Mouse (Mus musculus): ENCODE results near the gene Dpf2. TPM values are rescaled to one million over a fixed set of nuclear protein-coding genes. Genes with fewer than 3 reads are reported as not detected.

Gene Dpf2
- total and polyA plus RNA-seq, 3 experiments, result 25.0 to 115 (median 36.7) TPM

- Histone ChIP-seq H3K4me1 (ENCODE audit: control insufficient read depth in 1 of 2, insufficient read depth in 2 of 2) (peaks cover 2 to 21% of the 10 kb centered on the region in 2 experiments; a peak in 2 of 4 replicates), H3K27me3 (replicated peaks) (no peaks in the 10 kb centered on the region), H3K4me2 (ENCODE audit: insufficient read depth, low read depth, poor library complexity, severe bottlenecking) (peak overlapping the region; percentile 45), H3K9ac (ENCODE audit: insufficient read depth, low read depth) (peak overlapping the region; percentile 75), H3K9me3 (replicated peaks; ENCODE audit: low read length) (no peaks in the 10 kb centered on the region), H3K4me3 (replicated peaks in 1 of 3; ENCODE audit: low read depth in 2 of 3, low read length in 2 of 3, poor library complexity in 1 of 3) (peak overlapping the region in 2 of 3 experiments; percentile 40 to 49), H3K27ac (ENCODE audit: insufficient read depth, low read depth) (no peak overlapping the region), H3K36me3 (replicated peaks in 1 of 2; ENCODE audit: control insufficient read depth in 1 of 2, insufficient read depth in 1 of 2, low read length in 1 of 2) (peaks cover 15 to 59% of the 10 kb centered on the region in 2 experiments), H3K79me2 (replicated peaks; ENCODE audit: control insufficient read depth, extremely low read depth, insufficient read depth, poor library complexity, severe bottlenecking) (no peaks in the 10 kb centered on the region)
- no peak for DNase-seq (ENCODE audit: extremely low read depth)
- dilution Hi-C loops (cut with MboI; ENCODE audit: extremely low pct_ligation_motif_present, extremely low pct_unique_long_range_greater_than_20kb, low sequenced_read_pairs), result no loop called here
- in situ Hi-C loops (cut with MboI; ENCODE audit: low pct_ligation_motif_present, low pct_unique_long_range_greater_than_20kb, low sequenced_read_pairs), result no loop called here
- TF ChIP-seq POLR2A (IDR thresholded peaks at IDR 0.05; ENCODE audit: low read depth, low read length), result no peak
- no peak for TF ChIP-seq HCFC1 (IDR thresholded peaks at IDR 0.05; ENCODE audit: low read depth, low read length)
- TF ChIP-seq RCOR1 (conservative IDR thresholded peaks at IDR 0.05; ENCODE audit: low read depth, low read length), result no peak
- TF ChIP-seq JUN (IDR thresholded peaks at IDR 0.05; ENCODE audit: insufficient read depth, low read depth, low read length), result no peak
- TF ChIP-seq ZC3H11A (IDR thresholded peaks at IDR 0.05; ENCODE audit: low read depth, low read length), result no peak
- no peak for TF ChIP-seq POLR2AphosphoS2 (IDR thresholded peaks at IDR 0.05; ENCODE audit: low read depth, low read length)
- TF ChIP-seq BHLHE40 (IDR thresholded peaks at IDR 0.05; ENCODE audit: low read depth, low read length), result no peak
- no peak for TF ChIP-seq MEF2A (IDR thresholded peaks at IDR 0.05; ENCODE audit: borderline replicate concordance, low read depth, low read length)
- no peak for TF ChIP-seq ZKSCAN1 (IDR thresholded peaks at IDR 0.05; ENCODE audit: borderline replicate concordance, low read depth, low read length)
- TF ChIP-seq ZNF384 (IDR thresholded peaks at IDR 0.05; ENCODE audit: low read depth, low read length), result no peak
- TF ChIP-seq MAX (IDR thresholded peaks at IDR 0.05; ENCODE audit: low read length), result no peak
- TF ChIP-seq TBP (conservative IDR thresholded peaks at IDR 0.05; ENCODE audit: low read depth, low read length), result no peak
- no peak for TF ChIP-seq TCF12 (IDR thresholded peaks at IDR 0.05; ENCODE audit: low read depth, low read length)
- no peak for TF ChIP-seq USF2 (conservative IDR thresholded peaks at IDR 0.05; ENCODE audit: low read depth, low read length)
- no peak for TF ChIP-seq CHD1 (IDR thresholded peaks at IDR 0.05; ENCODE audit: low read depth, low read length)
- TF ChIP-seq E2F4 (IDR thresholded peaks at IDR 0.05; ENCODE audit: insufficient replicate concordance, low read depth, low read length), result no peak
- no peak for TF ChIP-seq RAD21 (IDR thresholded peaks at IDR 0.05; ENCODE audit: low read depth, low read length)
- TF ChIP-seq ELF1 (IDR thresholded peaks at IDR 0.05; ENCODE audit: low read depth, low read length), result no peak
- no peak for TF ChIP-seq JUND (conservative IDR thresholded peaks at IDR 0.05; ENCODE audit: low read depth, low read length)
Observed at GRCm38 (mm10) chr19:5893282-5894001, 19.4 kb downstream of the Dpf2 start.

GRCm38 (mm10) chr19:5892735-5893134 lies 20.1 kb downstream of the Dpf2 start:
- in situ Hi-C loops (cut with MboI; ENCODE audit: low pct_ligation_motif_present, low pct_unique_long_range_greater_than_20kb, low sequenced_read_pairs), result no loop called here
- no peaks in the 10 kb centered on the region for H3K79me2 ChIP-seq (replicated peaks; ENCODE audit: control insufficient read depth, extremely low read depth, insufficient read depth, poor library complexity, severe bottlenecking)
- H3K4me3 ChIP-seq (replicated peaks in 1 of 3; ENCODE audit: low read depth in 2 of 3, low read length in 2 of 3, poor library complexity in 1 of 3), result no peak overlapping the region
- H3K4me2 ChIP-seq (ENCODE audit: insufficient read depth, low read depth, poor library complexity, severe bottlenecking), result no peak overlapping the region
- TF ChIP-seq KAT2A (IDR thresholded peaks at IDR 0.05; ENCODE audit: insufficient replicate concordance, low read length) (no peak), POLR2A (IDR thresholded peaks at IDR 0.05; ENCODE audit: low read depth, low read length) (no peak), IRF4 (IDR thresholded peaks at IDR 0.05; ENCODE audit: low read depth, low read length) (no peak), ZKSCAN1 (IDR thresholded peaks at IDR 0.05; ENCODE audit: borderline replicate concordance, low read depth, low read length) (no peak), POLR2AphosphoS2 (IDR thresholded peaks at IDR 0.05; ENCODE audit: low read depth, low read length) (no peak), ZNF384 (IDR thresholded peaks at IDR 0.05; ENCODE audit: low read depth, low read length) (no peak), CTCF (conservative IDR thresholded peaks at IDR 0.05 in 1 of 2, IDR thresholded peaks at IDR 0.05 in 1 of 2; ENCODE audit: low read depth in 2 of 2, low read length in 2 of 2) (no peak), ELF1 (IDR thresholded peaks at IDR 0.05; ENCODE audit: low read depth, low read length) (no peak), UBTF (IDR thresholded peaks at IDR 0.05; ENCODE audit: low read depth, low read length) (no peak), NELFE (IDR thresholded peaks at IDR 0.05; ENCODE audit: low read depth, low read length) (no peak), RAD21 (IDR thresholded peaks at IDR 0.05; ENCODE audit: low read depth, low read length) (no peak), CHD1 (IDR thresholded peaks at IDR 0.05; ENCODE audit: low read depth, low read length) (no peak), NRF1 (IDR thresholded peaks at IDR 0.05; ENCODE audit: low read depth, low read length) (no peak), MAFK (IDR thresholded peaks at IDR 0.05; ENCODE audit: insufficient replicate concordance, low read length) (no peak), PAX5 (IDR thresholded peaks at IDR 0.05; ENCODE audit: low read length) (no peak), BHLHE40 (IDR thresholded peaks at IDR 0.05; ENCODE audit: low read depth, low read length) (no peak), SIN3A (IDR thresholded peaks at IDR 0.05; ENCODE audit: low read length) (no peak)
- dilution Hi-C loops (cut with MboI; ENCODE audit: extremely low pct_ligation_motif_present, extremely low pct_unique_long_range_greater_than_20kb, low sequenced_read_pairs), result no loop called here
- no peaks in the 10 kb centered on the region for H3K27me3 ChIP-seq (replicated peaks)
- peaks cover 2 to 17% of the 10 kb centered on the region in 2 experiments; a peak in 2 of 4 replicates for H3K4me1 ChIP-seq (ENCODE audit: control insufficient read depth in 1 of 2, insufficient read depth in 2 of 2)
- no peak for DNase-seq (ENCODE audit: extremely low read depth)
- peaks cover 10 to 59% of the 10 kb centered on the region in 2 experiments for H3K36me3 ChIP-seq (replicated peaks in 1 of 2; ENCODE audit: control insufficient read depth in 1 of 2, insufficient read depth in 1 of 2, low read length in 1 of 2)
- no peak overlapping the region for H3K9ac ChIP-seq (ENCODE audit: insufficient read depth, low read depth)
- no peak overlapping the region for H3K27ac ChIP-seq (ENCODE audit: insufficient read depth, low read depth)
- H3K9me3 ChIP-seq (replicated peaks; ENCODE audit: low read length), result no peaks in the 10 kb centered on the region

Data from CH12.LX (cell line).